Mouse (Mus musculus) frontal cortex, adult (tissue): ENCODE measurements around the gene Srp9.

ENCODE experiments used
- ATAC-seq: cut with Nextera tagmentation; 2 replicates; pipeline ENCODE4 v1.9.2; 2017; ENCODE audit warnings: mild to moderate bottlenecking, moderate library complexity, mixed read lengths; ENCODE audit not compliant: low TSS enrichment

The Srp9 gene

DNA sequence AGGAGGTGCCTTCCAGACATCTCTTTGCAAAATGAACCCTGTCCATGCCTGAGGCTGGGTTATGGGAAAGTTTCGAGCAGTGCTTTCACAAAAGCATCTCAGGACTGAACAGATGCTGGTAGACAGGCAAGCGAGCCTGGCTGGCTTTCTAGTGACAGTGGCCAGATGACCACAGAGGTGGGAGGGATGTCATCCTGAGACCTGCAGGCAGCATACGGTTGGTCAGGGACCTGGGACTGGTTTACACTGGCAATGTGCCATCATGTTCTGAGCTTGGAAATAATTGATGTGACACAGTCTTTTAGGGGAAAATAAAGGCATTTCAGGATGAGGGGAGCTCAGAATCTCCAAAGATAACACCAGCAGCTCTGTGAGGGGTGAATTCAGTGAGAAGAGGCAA lies 19.5 kb upstream of the Srp9 start:
- ATAC-seq, result no peak

DNA sequence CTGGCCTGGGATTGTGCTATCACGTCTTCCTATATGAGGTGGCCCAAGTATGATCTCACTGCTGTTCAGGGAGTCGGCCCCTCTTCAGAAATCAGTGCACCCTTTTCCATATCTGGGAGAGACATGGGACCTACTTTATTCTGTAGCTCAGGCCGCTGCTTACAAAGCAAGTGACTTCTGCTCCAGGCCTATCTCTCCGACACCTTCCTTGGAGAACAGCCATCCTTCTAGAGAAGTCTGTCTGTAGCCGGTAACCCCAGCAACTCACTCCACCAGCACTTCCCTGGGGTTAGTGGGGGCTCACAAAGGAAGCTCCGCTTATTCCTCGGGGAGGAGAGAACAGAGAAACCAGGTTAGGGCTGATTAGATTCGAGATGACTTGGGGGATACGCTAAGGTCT lies 17.3 kb upstream of the Srp9 start:
- ATAC-seq, result no peak

DNA sequence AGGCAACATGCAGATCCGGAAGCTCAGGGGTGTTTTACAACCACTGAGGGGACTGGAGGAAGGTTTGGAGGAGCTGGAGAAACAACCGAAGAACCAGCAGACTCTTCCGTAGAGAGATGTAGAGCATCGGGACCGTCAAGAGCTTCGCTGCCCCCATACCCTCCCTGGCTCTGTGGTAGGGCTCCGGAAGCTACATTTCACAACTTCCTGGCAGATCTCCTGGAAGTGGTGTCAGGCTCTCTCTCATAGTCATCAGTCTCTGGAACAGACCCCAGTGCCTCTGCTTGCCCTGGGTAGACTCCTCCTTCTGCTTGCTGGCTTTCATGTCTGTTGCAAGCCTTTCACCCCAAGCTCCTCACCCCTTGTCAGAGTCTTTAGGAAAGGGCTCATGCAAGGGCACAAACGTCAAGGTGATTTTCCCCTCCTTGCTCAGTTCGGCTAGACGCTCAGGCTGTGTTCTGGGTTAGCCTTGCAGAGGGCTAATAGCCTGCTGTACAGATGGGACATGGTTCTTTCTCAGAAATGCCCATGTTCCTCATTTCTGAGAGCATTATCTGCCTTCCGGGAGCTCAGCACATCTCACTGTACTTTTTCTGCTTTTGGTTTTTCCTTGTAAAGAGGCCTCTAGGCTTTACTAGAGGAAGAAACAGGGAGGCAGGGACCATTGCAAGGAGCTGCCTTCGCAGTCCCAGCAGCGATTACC lies 16.0 kb upstream of the Srp9 start:
- ATAC-seq, result no peak

DNA sequence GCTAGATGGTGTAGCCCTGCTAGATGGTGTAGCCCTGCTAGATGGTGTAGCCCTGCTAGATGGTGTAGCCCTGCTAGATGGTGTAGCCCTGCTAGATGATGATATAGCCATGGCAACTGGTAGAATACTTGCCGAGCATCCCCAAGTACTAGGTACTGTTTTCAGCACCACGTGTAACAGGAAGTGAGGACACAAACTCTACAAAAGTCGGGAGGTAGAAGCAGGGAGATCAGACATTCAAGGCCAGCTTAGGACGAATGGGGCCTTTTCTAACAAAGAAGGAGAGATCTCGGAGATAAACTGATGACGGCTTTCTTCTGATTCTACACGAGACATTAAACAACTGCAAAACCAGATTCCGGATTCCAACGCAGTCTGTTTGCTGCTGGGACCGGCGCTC lies 14.4 kb upstream of the Srp9 start:
- no peak for ATAC-seq

DNA sequence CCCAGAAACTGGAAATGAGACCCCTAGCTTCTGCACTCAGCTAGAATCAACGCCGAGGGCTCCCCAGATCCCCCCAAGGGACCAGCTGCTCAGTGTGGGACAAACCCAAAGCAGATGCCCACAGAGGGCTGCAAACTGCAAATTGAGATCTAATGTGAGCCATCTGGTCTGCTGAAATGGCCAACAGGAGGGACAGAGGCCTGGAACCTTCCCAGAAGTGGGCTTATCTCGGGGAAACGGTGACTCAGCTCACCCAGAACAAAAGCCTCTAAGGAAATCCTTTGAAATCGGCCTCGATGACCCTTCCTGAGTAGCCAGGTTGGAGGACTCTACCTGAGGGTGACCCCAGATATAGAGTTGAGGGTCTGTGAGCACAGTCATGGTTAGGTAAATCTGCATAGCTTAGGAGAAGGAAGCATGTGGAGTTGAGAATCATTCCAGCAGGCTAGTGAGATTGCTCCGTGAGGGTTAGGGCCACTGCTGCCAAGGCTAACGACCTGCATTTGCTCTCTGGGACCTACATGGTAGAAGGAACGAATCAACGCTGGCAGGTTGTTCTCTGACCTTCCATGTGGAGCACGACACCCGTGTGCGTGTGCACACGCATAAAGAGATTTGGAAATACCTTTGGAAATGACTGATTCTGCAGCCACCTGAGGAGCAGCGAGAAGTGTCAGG lies 13.7 kb upstream of the Srp9 start:
- no peak for ATAC-seq

GRCm38 (mm10) chr1:182111386-182112317 lies 12.9 kb upstream of the Srp9 start:
- ATAC-seq, result no peak

GRCm38 (mm10) chr1:182112385-182112784 lies 12.2 kb upstream of the Srp9 start:
- ATAC-seq, result no peak

DNA sequence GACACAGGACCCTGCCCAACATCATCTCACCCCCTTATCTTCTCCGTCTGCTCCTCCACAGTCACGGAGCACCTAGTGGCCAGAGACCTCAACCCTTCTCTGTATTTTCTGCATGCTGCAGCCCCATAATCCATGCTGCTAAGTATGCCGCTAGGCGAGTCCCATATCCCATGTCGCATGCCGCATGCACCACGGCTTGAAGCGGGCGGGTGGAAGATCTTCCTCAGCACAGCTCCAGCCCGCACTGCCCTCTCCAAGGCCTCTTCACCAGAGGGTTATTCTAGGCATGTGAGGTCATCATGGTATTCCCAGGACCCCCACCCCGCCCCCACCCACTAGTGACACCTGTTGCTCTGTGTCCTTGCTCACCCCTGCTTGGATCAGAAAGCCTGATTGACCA lies 11.4 kb upstream of the Srp9 start:
- ATAC-seq, result no peak

GRCm38 (mm10) chr1:182113587-182114500 lies 10.7 kb upstream of the Srp9 start:
- ATAC-seq, result no peak

DNA sequence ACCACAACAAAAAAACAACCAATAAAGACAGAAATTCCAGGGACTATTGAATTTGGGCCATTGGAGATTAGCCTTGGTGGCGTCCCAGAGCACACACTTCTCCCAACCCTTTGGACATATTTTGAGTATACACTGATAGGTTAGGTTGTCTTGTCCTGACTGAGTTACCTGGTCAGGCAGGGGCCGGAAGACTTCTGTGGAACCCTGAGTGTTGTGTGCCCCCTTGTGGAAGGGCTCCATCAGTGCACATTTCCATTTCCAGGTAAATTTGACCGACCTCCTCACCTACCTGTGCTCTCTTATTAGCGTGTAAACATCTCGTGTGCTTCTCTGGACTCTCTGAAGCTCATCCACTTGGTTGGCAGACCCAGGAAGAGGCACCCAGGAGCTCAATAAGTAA lies 9.3 kb upstream of the Srp9 start:
- ATAC-seq, result no peak

GRCm38 (mm10) chr1:182115651-182116408 lies 8.7 kb upstream of the Srp9 start:
- peak; percentile 47; the same call in 1 of the 2 replicates for ATAC-seq

DNA sequence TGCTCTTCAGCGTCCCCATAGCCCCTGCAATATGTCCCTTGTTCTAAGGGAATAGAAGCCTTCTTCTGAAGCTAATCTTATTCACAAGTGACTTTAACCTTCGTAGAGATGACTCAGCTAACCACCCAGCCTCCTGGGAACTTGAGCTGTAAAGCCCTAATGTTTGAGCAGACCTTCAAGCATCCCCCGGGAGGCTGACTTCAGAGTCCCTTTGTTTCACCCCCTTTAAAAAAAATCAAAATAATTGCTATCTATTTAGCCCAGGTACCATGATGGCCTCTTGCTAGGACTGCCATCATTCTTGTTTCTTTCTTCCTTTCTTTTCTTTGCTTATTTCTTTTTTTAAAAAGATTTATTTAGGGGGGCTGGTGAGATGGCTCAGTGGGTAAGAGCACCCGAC lies 2.1 kb upstream of the Srp9 start:
- no peak for ATAC-seq

- peak; percentile 98 for ATAC-seq
Measured at GRCm38 (mm10) chr1:182124924-182125368, 409 bp downstream of the Srp9 start.

DNA sequence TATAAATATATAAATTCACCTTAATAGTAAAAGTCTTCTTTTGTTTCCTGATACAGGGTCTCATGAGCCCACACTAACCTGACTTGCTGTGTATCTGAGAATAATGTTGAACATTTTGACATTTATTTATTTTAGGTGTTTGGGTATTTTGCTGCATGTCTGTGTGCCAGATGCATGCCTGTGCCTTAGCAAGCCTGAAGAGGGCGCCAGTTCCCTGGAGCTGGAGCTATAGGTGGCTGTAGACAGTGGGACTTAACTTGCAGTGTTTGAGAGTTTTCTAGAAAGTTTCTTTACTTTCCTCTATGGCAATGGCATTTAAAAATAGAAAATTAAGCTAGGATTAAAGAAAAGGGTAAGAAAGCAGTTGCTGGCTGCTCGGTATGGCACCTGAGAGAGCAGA lies 6.3 kb downstream of the Srp9 start:
- ATAC-seq, result no peak

DNA sequence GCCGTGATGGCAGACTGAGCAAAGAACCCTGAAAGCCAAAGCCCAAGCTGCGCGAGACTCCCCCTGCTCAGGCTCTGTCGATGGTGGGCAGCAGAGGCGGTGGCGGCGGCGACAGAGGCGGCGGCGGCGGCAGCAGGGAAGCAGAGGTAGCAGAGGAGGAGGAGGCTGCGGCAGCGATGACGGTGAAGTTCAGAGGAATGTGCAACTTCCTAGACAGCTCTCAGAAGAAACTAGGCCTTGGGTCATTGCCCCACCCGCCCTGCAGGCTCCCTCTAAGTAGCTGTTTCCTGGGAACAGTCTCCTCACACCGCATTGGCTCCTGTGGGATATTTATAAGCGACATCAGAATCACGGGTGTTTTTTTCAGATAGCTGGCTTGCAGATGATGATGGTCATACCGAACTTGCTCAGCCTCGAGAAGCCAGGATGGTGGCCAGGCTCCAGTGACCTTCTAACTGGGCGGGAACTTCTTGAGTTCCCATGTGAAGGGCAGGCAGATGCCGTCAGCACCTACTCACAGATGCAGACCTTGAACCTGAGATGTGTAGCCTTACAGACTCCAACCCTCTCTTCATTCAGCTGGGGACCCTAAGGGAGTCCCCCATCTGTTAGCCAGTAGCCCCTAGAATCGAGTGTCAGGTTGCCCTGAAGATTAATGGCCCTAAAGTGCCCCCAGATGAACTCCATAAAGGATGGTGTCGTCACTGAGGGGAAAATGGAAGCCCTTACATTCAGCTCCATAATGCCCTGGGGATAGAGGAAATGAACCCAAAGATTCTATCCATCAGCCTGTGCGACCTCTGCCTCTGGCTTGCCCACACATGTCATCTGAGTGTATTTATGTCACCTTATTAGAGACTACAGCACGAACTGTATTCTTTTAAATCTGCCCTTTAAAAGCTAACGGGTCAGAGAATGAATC lies 12.9 kb downstream of the Srp9 start:
- ATAC-seq, result no peak

GRCm38 (mm10) chr1:182138172-182138571 lies 13.6 kb downstream of the Srp9 start:
- ATAC-seq, result no peak

GRCm38 (mm10) chr1:182139937-182140336 lies 15.4 kb downstream of the Srp9 start:
- ATAC-seq, result no peak

DNA sequence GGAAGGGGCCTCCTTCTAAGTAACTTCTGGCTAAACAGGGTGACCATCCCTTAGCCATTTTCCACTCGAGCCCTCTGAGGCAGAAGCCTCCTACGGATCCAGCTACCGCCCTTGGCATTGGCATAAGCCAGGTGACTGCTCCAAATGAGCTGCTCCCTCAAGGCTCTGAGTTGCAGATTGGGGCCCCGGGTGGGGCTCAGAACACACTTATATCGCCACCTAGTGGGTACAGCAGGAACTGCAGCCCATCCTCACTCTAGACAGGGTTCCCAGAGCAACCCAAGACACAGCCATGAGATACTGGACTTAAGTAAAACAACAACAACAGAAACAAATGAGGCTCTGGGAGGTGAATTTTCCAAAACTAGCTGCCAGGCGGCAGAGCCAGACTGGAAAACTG lies 15.8 kb downstream of the Srp9 start:
- peak; percentile 91 for ATAC-seq

DNA sequence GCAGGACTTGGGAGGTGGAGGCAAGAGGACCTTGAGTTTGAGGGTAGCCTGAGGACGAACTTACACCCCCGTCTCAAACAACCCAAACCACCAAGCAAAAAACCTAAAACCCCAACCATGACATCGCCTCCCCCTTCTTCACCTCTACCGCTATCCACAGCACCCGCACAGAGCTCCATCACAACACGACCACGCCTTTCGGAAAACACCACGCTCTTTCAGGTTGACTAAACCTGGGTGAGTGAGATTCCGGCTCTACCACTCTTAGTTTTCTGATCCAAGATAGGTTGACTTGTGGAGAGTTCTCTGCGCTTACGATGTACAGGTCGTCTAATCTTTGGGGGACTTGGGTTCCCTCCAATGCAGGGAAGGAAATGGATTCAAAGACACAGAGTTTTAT lies 18.2 kb downstream of the Srp9 start:
- ATAC-seq, result no peak

- ATAC-seq, result no peak
Measured at GRCm38 (mm10) chr1:182143288-182143687, 18.8 kb downstream of the Srp9 start.
